Comparison of ENCODE assay signal across 11 mouse cellular contexts in genomic region chr1:43224171-43224570, GRCm38 (mm10). TPM values are rescaled to one million over a fixed set of nuclear protein-coding genes. Genes with fewer than 3 reads are reported as not detected.
DNase-seq lines count a peak whose midpoint lies in the region; ATAC-seq and TF ChIP-seq lines count a peak whose summit lies in the region.
"Had no signal": no experiment of that assay in that cellular context is flagged by ENCODE, and none has a peak within 500 bp of the region (broad histone marks: within the 10 kb centered on the region; RNA-seq: fewer than 3 reads in every experiment).

No protein-coding gene starts in this region.

- WGBS in liver, adult 2 months = 33% methylated on average over 2 of the region's 2 CpGs
- 11% methylated on average over 2 of the region's 2 CpGs for WGBS in large intestine, adult 2 months
- 45% methylated on average over 2 of the region's 2 CpGs for WGBS in stomach, embryonic 15.5 days

- no peak for TF ChIP-seq CTCF in liver, adult 2 months (IDR thresholded peaks at IDR 0.05; ENCODE audit: low read depth, low read length)

- no peaks in the 10 kb centered on the region for H3K9me3 ChIP-seq in stomach, embryonic 15.5 days

- intact Hi-C loops in left cerebral cortex, postnatal 25 days (cut with DNase I) = no loop called here

- no peaks in the 10 kb centered on the region for H3K4me1 ChIP-seq in liver, adult 2 months (ENCODE audit: control insufficient read depth, insufficient read depth, low read length)
- H3K4me1 ChIP-seq in stomach, embryonic 15.5 days = no peaks in the 10 kb centered on the region

- DNase-seq in liver, adult 2 months (ENCODE audit: extremely low read depth, low read depth, low spot score) = peak; percentile 13
- DNase-seq in liver = no peak
- DNase-seq in embryo, embryonic 11 days = peak; percentile 30
- DNase-seq in large intestine, adult 2 months (ENCODE audit: low read depth, low spot score) = peak; percentile 70
- DNase-seq in left cerebral cortex, postnatal 25 days (ENCODE audit: low spot score in 2 of 2) = no peak
- no peak for DNase-seq in layer of hippocampus, adult 8-10 months (ENCODE audit: low spot score in 2 of 2)
- DNase-seq in layer of hippocampus, adult 11-12 months (ENCODE audit: low spot score) = no peak
- DNase-seq: cerebellum, adult 11 months; retina, postnatal 1 day had no signal

- no peaks in the 10 kb centered on the region for H3K36me3 ChIP-seq in liver, adult 2 months (ENCODE audit: control insufficient read depth, insufficient read depth, low read length)
- H3K36me3 ChIP-seq in stomach, embryonic 15.5 days = no peaks in the 10 kb centered on the region

- no peak for TF ChIP-seq POLR2A in liver, adult 2 months (IDR thresholded peaks at IDR 0.05; ENCODE audit: extremely low read depth, insufficient read depth, low read length)

- no peak for ATAC-seq in stomach, embryonic 15.5 days (ENCODE audit: insufficient read depth, low FRiP score, low read depth)

- H3K4me2 ChIP-seq in stomach, embryonic 15.5 days = no peak overlapping the region

- H3K27me3 ChIP-seq in liver, adult 2 months (ENCODE audit: control insufficient read depth, insufficient read depth, low read length) = no peaks in the 10 kb centered on the region
- H3K27me3 ChIP-seq in stomach, embryonic 15.5 days (replicated peaks) = no peaks in the 10 kb centered on the region

- H3K9ac ChIP-seq in liver, adult 2 months (ENCODE audit: low read depth, low read length) = no peak overlapping the region
- no peak overlapping the region for H3K9ac ChIP-seq in stomach, embryonic 15.5 days

- no peaks in the 10 kb centered on the region for H3K79me2 ChIP-seq in liver, adult 2 months (ENCODE audit: control insufficient read depth, insufficient read depth, low read length)

- no peak overlapping the region for H3K4me3 ChIP-seq in liver, adult 2 months (ENCODE audit: insufficient read depth, low read depth, low read length)
- no peak overlapping the region for H3K4me3 ChIP-seq in stomach, embryonic 15.5 days (replicated peaks)

- H3K27ac ChIP-seq in liver, adult 2 months (replicated peaks; ENCODE audit: insufficient read depth, low read depth, low read length) = no peak overlapping the region
- 0 out of 2 replicates have a peak overlapping the region, but pooled peaks have one; percentile 7 for H3K27ac ChIP-seq in stomach, embryonic 15.5 days
- H3K27ac ChIP-seq: macrophage had no signal

RNA-seq across cellular contexts. Expression of gene Fhl2, which starts 27.4 kb away (rescaled TPM):
- total RNA-seq in liver, adult 2 months (2014; rRNA removed) = 0.28 and 0.47 TPM in 2 replicates
- 0.39 and 0.71 TPM in 2 replicates for polyA plus RNA-seq in liver, adult 2 months (2012; rRNA removed)
- 44.8 and 62.1 TPM in 2 replicates for polyA plus RNA-seq in large intestine, adult 2 months (2012; rRNA removed)
- polyA plus RNA-seq in stomach, embryonic 15.5 days (2015; fragmentation: Nextera tagmentation; extraction: Ambion mirVana) = 72.1 and 74.4 TPM in 2 replicates
- total RNA-seq in left cerebral cortex, postnatal 25 days (2021) = 10 to 100 TPM; 53.9 to 54.4 TPM
- 10 to 100 TPM; 32.1 to 48.0 (median 39.6) TPM for total RNA-seq in layer of hippocampus, adult 8-10 months (2022)
- polyA plus RNA-seq: macrophage had no signal

Comparison
In these comparisons a context has a peak if more than half of its experiments do, and no peak if none do; other contexts are left out.
1. DNase-seq: peak in liver, adult 2 months (single experiment), embryo, embryonic 11 days (single experiment) and large intestine, adult 2 months (single experiment); none in liver (single experiment), left cerebral cortex, postnatal 25 days (0 of 2), layer of hippocampus, adult 8-10 months (0 of 2) and layer of hippocampus, adult 11-12 months (single experiment).
2. RNA of gene Fhl2, which starts 27.4 kb away (total RNA-seq): 53.9 to 54.4 TPM in left cerebral cortex, postnatal 25 days and 32.1 to 48.0 TPM in layer of hippocampus, adult 8-10 months; 0.28 to 0.47 TPM in liver, adult 2 months; every median in the first group is over 10 times any median in the second.